Mouse (Mus musculus) cerebellum, adult 8-10 months (tissue): Measurements from ENCODE around the gene Immt.
A peak's percentile ranks its signal among the peaks of the same experiment; 100 is the strongest.
"Not testable (repeated sequence)": the region's sequence is repeated elsewhere in the genome, so short reads cannot be mapped to it uniquely, and the experiment has no call there.

Experiments used
- DNase-seq: peaks from one replicate; pipeline ENCODE4 v3.0.0; 2022

Immt gene

GRCm38 (mm10) chr6:71867751-71868150 lies 36.6 kb downstream of the Immt start:
- DNase-seq: no peak

- no peak for DNase-seq
Measured at GRCm38 (mm10) chr6:71868809-71869208, 37.7 kb downstream of the Immt start.

GRCm38 (mm10) chr6:71871396-71871795 lies 40.3 kb downstream of the Immt start:
- DNase-seq: no peak

- DNase-seq: no peak
Measured at GRCm38 (mm10) chr6:71877965-71878760, 47.0 kb downstream of the Immt start.

- DNase-seq: no peak
Measured at GRCm38 (mm10) chr6:71893263-71893662, 62.1 kb downstream of the Immt start.

- DNase-seq: no peak
Measured at GRCm38 (mm10) chr6:71907702-71908235, 76.6 kb downstream of the Immt start.

- peak; percentile 93 for DNase-seq
Measured at GRCm38 (mm10) chr6:71908481-71909381, 77.6 kb downstream of the Immt start, which contains the start of the genes Ptcd3 and Polr1a. TSS of gene Ptcd3 (minus strand) at chr6:71908750. TSS of gene Polr1a (plus strand) at chr6:71909053.

- DNase-seq: peak; percentile 21
Measured at GRCm38 (mm10) chr6:71909384-71909783, 78.3 kb downstream of the Immt start.

GRCm38 (mm10) chr6:71909840-71910239 lies 78.7 kb downstream of the Immt start:
- DNase-seq: peak; percentile 11

GRCm38 (mm10) chr6:71911686-71912450 lies 80.7 kb downstream of the Immt start:
- DNase-seq: no peak

- DNase-seq: no peak
Measured at GRCm38 (mm10) chr6:71920752-71921151, 89.6 kb downstream of the Immt start.

- DNase-seq: not testable (repeated sequence)
Measured at GRCm38 (mm10) chr6:71925233-71925632, 94.1 kb downstream of the Immt start.
